In the genomic region with DNA sequence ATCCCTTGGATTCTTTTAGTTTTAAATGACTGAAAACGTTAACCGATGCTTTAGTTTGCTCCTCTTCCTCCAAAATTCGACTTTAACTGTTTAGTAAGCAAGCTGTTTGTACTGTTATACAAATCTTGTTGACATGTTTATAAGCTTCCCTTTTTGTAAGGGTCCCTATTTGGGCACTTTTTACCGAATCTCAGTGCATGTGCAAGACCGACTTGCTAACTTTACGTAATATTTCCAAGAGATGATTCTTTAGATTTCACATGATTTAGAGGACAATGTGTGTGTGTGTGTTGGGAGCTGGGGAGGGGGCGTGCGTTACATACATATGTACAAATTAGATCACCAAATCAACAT, we compare ENCODE assay signal across 7 mouse cellular contexts. TPM values are rescaled to one million over a fixed set of nuclear protein-coding genes. Genes with fewer than 3 reads are reported as not detected.
DNase-seq lines count a peak whose midpoint lies in the region; ATAC-seq and TF ChIP-seq lines count a peak whose summit lies in the region.

No protein-coding gene starts in this region.

- peak overlapping the region; percentile 62 for H3K4me2 ChIP-seq in lung, embryonic 14.5 days
- peak overlapping the region; percentile 66 for H3K4me2 ChIP-seq in limb, embryonic 12.5 days

- H3K9ac ChIP-seq in lung, embryonic 14.5 days = peak overlapping the region; percentile 94
- peak overlapping the region; percentile 88 for H3K9ac ChIP-seq in limb, embryonic 12.5 days (replicated peaks)

- H3K36me3 ChIP-seq in lung, embryonic 14.5 days (ENCODE audit: insufficient read depth) = no peaks in the 10 kb centered on the region
- H3K36me3 ChIP-seq in forebrain, embryonic 10.5 days (replicated peaks) = no peaks in the 10 kb centered on the region
- H3K36me3 ChIP-seq in limb, embryonic 12.5 days = no peaks in the 10 kb centered on the region
- no peaks in the 10 kb centered on the region for H3K36me3 ChIP-seq in splenic B cell, adult 2 months (ENCODE audit: control insufficient read depth, insufficient read depth, low read length, poor library complexity, severe bottlenecking)

- H3K4me1 ChIP-seq in lung, embryonic 14.5 days (ENCODE audit: insufficient read depth) = peaks cover 12% of the 10 kb centered on the region; the same call in 1 of the 2 replicates
- H3K4me1 ChIP-seq in forebrain, embryonic 10.5 days = peaks cover 22% of the 10 kb centered on the region
- peaks cover 20% of the 10 kb centered on the region for H3K4me1 ChIP-seq in limb, embryonic 12.5 days (replicated peaks)

- H3K4me3 ChIP-seq in lung, embryonic 14.5 days (ENCODE audit: low read depth, low read length) = peak overlapping the region; percentile 83
- peak overlapping the region; percentile 86 for H3K4me3 ChIP-seq in forebrain, embryonic 10.5 days
- peak overlapping the region; percentile 83 for H3K4me3 ChIP-seq in limb, embryonic 12.5 days (replicated peaks)

- H3K27me3 ChIP-seq in lung, embryonic 14.5 days (ENCODE audit: insufficient read depth, low read length) = no peaks in the 10 kb centered on the region
- no peaks in the 10 kb centered on the region for H3K27me3 ChIP-seq in forebrain, embryonic 10.5 days (ENCODE audit: poor library complexity, severe bottlenecking)
- no peaks in the 10 kb centered on the region for H3K27me3 ChIP-seq in limb, embryonic 12.5 days
- no peaks in the 10 kb centered on the region for H3K27me3 ChIP-seq in splenic B cell, adult 2 months (ENCODE audit: control insufficient read depth, insufficient read depth, low read length, poor library complexity, severe bottlenecking)

- no peak for DNase-seq in lung, embryonic 14.5 days
- DNase-seq in lung, adult 18-20 months = no peak
- no peak for DNase-seq in forebrain, embryonic 10.5 days (ENCODE audit: extremely low spot score, low spot score)
- peak; percentile 5 for DNase-seq in splenic B cell, adult 2 months (ENCODE audit: low read depth, low spot score)
- DNase-seq in right cerebral cortex, adult 18-20 months = no peak
- DNase-seq in kidney, adult 11 months = no peak

- TF ChIP-seq CTCF in lung, embryonic 14.5 days (IDR thresholded peaks at IDR 0.05; ENCODE audit: low read depth) = no peak

- peak overlapping the region; percentile 98 for H3K27ac ChIP-seq in lung, embryonic 14.5 days (ENCODE audit: low read depth)
- H3K27ac ChIP-seq in forebrain, embryonic 10.5 days = peak overlapping the region; percentile 100
- H3K27ac ChIP-seq in limb, embryonic 12.5 days = peak overlapping the region; percentile 89

- H3K9me3 ChIP-seq in lung, embryonic 14.5 days (ENCODE audit: low read depth, low read length) = no peaks in the 10 kb centered on the region
- no peaks in the 10 kb centered on the region for H3K9me3 ChIP-seq in forebrain, embryonic 10.5 days
- no peaks in the 10 kb centered on the region for H3K9me3 ChIP-seq in limb, embryonic 12.5 days

- WGBS in lung, embryonic 14.5 days = 12% methylated on average over 8 of the region's 8 CpGs
- WGBS in forebrain, embryonic 10.5 days = 26% methylated on average over 8 of the region's 8 CpGs
- WGBS in limb, embryonic 12.5 days = 20% methylated on average over 8 of the region's 8 CpGs

- no peak for ATAC-seq in lung, embryonic 14.5 days (ENCODE audit: insufficient read depth)
- ATAC-seq in limb, embryonic 12.5 days (ENCODE audit: insufficient number of reproducible peaks, insufficient read depth, low FRiP score, low TSS enrichment, low read depth) = no peak

RNA-seq across cellular contexts. Expression of gene Stam, which starts 0.9 kb away (rescaled TPM):
- 72.2 and 80.2 TPM in 2 replicates for polyA plus RNA-seq in lung, embryonic 14.5 days (2014; fragmentation: Nextera tagmentation; extraction: Ambion mirVana)
- 82.0 and 88.9 TPM in 2 replicates for polyA plus RNA-seq in forebrain, embryonic 10.5 days (2016; fragmentation: Nextera tagmentation; extraction: Ambion mirVana)
- 72.4 and 81.8 TPM in 2 replicates for polyA plus RNA-seq in limb, embryonic 12.5 days (2016; fragmentation: Nextera tagmentation; extraction: Ambion mirVana)

RNA-seq across cellular contexts. Expression of gene Hacd1, which starts 17.1 kb away (rescaled TPM):
- polyA plus RNA-seq in lung, embryonic 14.5 days (2014; fragmentation: Nextera tagmentation; extraction: Ambion mirVana) = 92.3 and 94.1 TPM in 2 replicates
- polyA plus RNA-seq in forebrain, embryonic 10.5 days (2016; fragmentation: Nextera tagmentation; extraction: Ambion mirVana) = 39.4 and 41.4 TPM in 2 replicates
- 44.3 and 44.9 TPM in 2 replicates for polyA plus RNA-seq in limb, embryonic 12.5 days (2016; fragmentation: Nextera tagmentation; extraction: Ambion mirVana)
